Mouse (Mus musculus): ENCODE measurements at regions not wholly inside any gene's neighbourhood (a gene's known extent, or its start where the extent isn't known, plus 50 kb on each side); places are given as distances from the start of the nearest gene placed in this dataset.

GRCm38 (mm10) chr13:60270526-60270925 is 93.4 kb upstream of the Gas1 start:
- peaks cover 11% of the 10 kb centered on the region for H3K9me3 ChIP-seq
- WGBS: 84% methylated on average over 5 of the region's 5 CpGs
- no peak overlapping the region for H3K9ac ChIP-seq
- no peak overlapping the region for H3K4me2 ChIP-seq (replicated peaks)
- H3K4me3 ChIP-seq: no peak overlapping the region
- no peaks in the 10 kb centered on the region for H3K36me3 ChIP-seq
- no peaks in the 10 kb centered on the region for H3K27me3 ChIP-seq
- peaks cover 61% of the 10 kb centered on the region for H3K4me1 ChIP-seq
- ATAC-seq (ENCODE audit: low FRiP score, low read depth): no peak
- H3K27ac ChIP-seq: peak overlapping the region; percentile 22; the same call in 1 of the 2 replicates

GRCm38 (mm10) chr13:60273331-60273730 is 96.2 kb upstream of the Gas1 start:
- H3K27ac ChIP-seq: peak overlapping the region; percentile 1; the same call in 1 of the 2 replicates
- no peak overlapping the region for H3K9ac ChIP-seq
- 0 out of 2 replicates have a peak, but pooled peaks have one; percentile 38 for ATAC-seq (ENCODE audit: low FRiP score, low read depth)

GRCm38 (mm10) chr13:60282543-60283251 is 105.5 kb upstream of the Gas1 start:
- peak; percentile 94 for ATAC-seq (ENCODE audit: low FRiP score, low read depth)
- WGBS: 30% methylated on average over 7 of the region's 7 CpGs
- no peaks in the 10 kb centered on the region for H3K36me3 ChIP-seq
- peaks cover 38% of the 10 kb centered on the region for H3K4me1 ChIP-seq
- no peak overlapping the region for H3K9ac ChIP-seq
- H3K27me3 ChIP-seq: no peaks in the 10 kb centered on the region
- H3K4me2 ChIP-seq (replicated peaks): no peak overlapping the region
- peak overlapping the region; percentile 88 for H3K27ac ChIP-seq
- H3K4me3 ChIP-seq: no peak overlapping the region
- H3K9me3 ChIP-seq: no peaks in the 10 kb centered on the region

More at GRCm38 (mm10) chr13:60273331-60273730, 96.2 kb upstream of the Gas1 start:
- no peaks in the 10 kb centered on the region for H3K27me3 ChIP-seq
- H3K4me2 ChIP-seq (replicated peaks): no peak overlapping the region
- no peaks in the 10 kb centered on the region for H3K36me3 ChIP-seq
- no peak overlapping the region for H3K4me3 ChIP-seq
- 75% methylated on average over 7 of the region's 7 CpGs for WGBS
- peaks cover 33% of the 10 kb centered on the region for H3K4me1 ChIP-seq
- H3K9me3 ChIP-seq: peaks cover 11% of the 10 kb centered on the region

- no peak overlapping the region for H3K27ac ChIP-seq
- H3K4me3 ChIP-seq: no peak overlapping the region
- no peak overlapping the region for H3K9ac ChIP-seq
- H3K4me2 ChIP-seq (replicated peaks): no peak overlapping the region
- H3K4me1 ChIP-seq: peaks cover 41% of the 10 kb centered on the region
- 65% methylated on average over 11 of the region's 11 CpGs for WGBS
- H3K9me3 ChIP-seq: no peaks in the 10 kb centered on the region
- H3K27me3 ChIP-seq: no peaks in the 10 kb centered on the region
- ATAC-seq (ENCODE audit: low FRiP score, low read depth): no peak
- no peaks in the 10 kb centered on the region for H3K36me3 ChIP-seq
These were observed 109.5 kb upstream of the Gas1 start for GRCm38 (mm10) chr13:60286525-60287224.

GRCm38 (mm10) chr13:60289650-60290049 is 112.5 kb upstream of the Gas1 start:
- Histone ChIP-seq H3K4me1 (peaks cover 15% of the 10 kb centered on the region), H3K36me3 (no peaks in the 10 kb centered on the region), H3K9me3 (no peaks in the 10 kb centered on the region), H3K4me2 (replicated peaks) (no peak overlapping the region), H3K9ac (no peak overlapping the region), H3K27ac (no peak overlapping the region), H3K4me3 (no peak overlapping the region), H3K27me3 (no peaks in the 10 kb centered on the region)
- ATAC-seq (ENCODE audit: low FRiP score, low read depth): no peak
- 62% methylated on average over 3 of the region's 3 CpGs for WGBS

GRCm38 (mm10) chr13:60290820-60291219 is 113.7 kb upstream of the Gas1 start:
- H3K9ac ChIP-seq: no peak overlapping the region
- peaks cover 15% of the 10 kb centered on the region for H3K4me1 ChIP-seq
- WGBS: 87% methylated on average over 4 of the region's 4 CpGs
- no peak overlapping the region for H3K4me2 ChIP-seq (replicated peaks)
- H3K4me3 ChIP-seq: no peak overlapping the region
- no peak overlapping the region for H3K27ac ChIP-seq
- no peaks in the 10 kb centered on the region for H3K27me3 ChIP-seq
- no peak for ATAC-seq (ENCODE audit: low FRiP score, low read depth)
- H3K9me3 ChIP-seq: no peaks in the 10 kb centered on the region
- H3K36me3 ChIP-seq: no peaks in the 10 kb centered on the region

GRCm38 (mm10) chr13:60291344-60291743 is 114.2 kb upstream of the Gas1 start:
- Histone ChIP-seq H3K27ac (no peak overlapping the region), H3K9me3 (no peaks in the 10 kb centered on the region), H3K4me1 (peaks cover 20% of the 10 kb centered on the region), H3K36me3 (no peaks in the 10 kb centered on the region), H3K4me2 (replicated peaks) (no peak overlapping the region), H3K9ac (no peak overlapping the region), H3K4me3 (no peak overlapping the region), H3K27me3 (no peaks in the 10 kb centered on the region)
- no peak for ATAC-seq (ENCODE audit: low FRiP score, low read depth)
- WGBS: 83% methylated on average over 3 of the region's 3 CpGs

- Histone ChIP-seq H3K36me3 (no peaks in the 10 kb centered on the region), H3K4me3 (no peak overlapping the region), H3K9ac (0 out of 2 replicates have a peak overlapping the region, but pooled peaks have one; percentile 4), H3K9me3 (no peaks in the 10 kb centered on the region), H3K4me1 (peaks cover 50% of the 10 kb centered on the region), H3K27me3 (no peaks in the 10 kb centered on the region), H3K4me2 (replicated peaks) (no peak overlapping the region; the same call in 1 of the 2 replicates), H3K27ac (peak overlapping the region; percentile 22; the same call in 1 of the 2 replicates)
- WGBS: 31% methylated on average over 13 of the region's 13 CpGs
- ATAC-seq (ENCODE audit: low FRiP score, low read depth): 0 out of 2 replicates have a peak, but pooled peaks have one; percentile 57
These were observed 119.2 kb upstream of the Gas1 start for GRCm38 (mm10) chr13:60296201-60296895.

- Histone ChIP-seq H3K4me2 (replicated peaks) (no peak overlapping the region; the same call in 1 of the 2 replicates), H3K36me3 (no peaks in the 10 kb centered on the region), H3K9me3 (no peaks in the 10 kb centered on the region), H3K27ac (no peak overlapping the region), H3K27me3 (no peaks in the 10 kb centered on the region), H3K4me1 (peaks cover 56% of the 10 kb centered on the region), H3K4me3 (no peak overlapping the region), H3K9ac (no peak overlapping the region)
- WGBS: 80% methylated on average over 6 of the region's 6 CpGs
- ATAC-seq (ENCODE audit: low FRiP score, low read depth): no peak
These were observed 119.7 kb upstream of the Gas1 start for GRCm38 (mm10) chr13:60296896-60297275.

- no peaks in the 10 kb centered on the region for H3K9me3 ChIP-seq
- no peak overlapping the region for H3K4me3 ChIP-seq
- no peaks in the 10 kb centered on the region for H3K36me3 ChIP-seq
- peaks cover 60% of the 10 kb centered on the region for H3K4me1 ChIP-seq
- H3K4me2 ChIP-seq (replicated peaks): no peak overlapping the region
- H3K27ac ChIP-seq: peak overlapping the region; percentile 71; the same call in 1 of the 2 replicates
- no peaks in the 10 kb centered on the region for H3K27me3 ChIP-seq
- 70% methylated on average over 2 of the region's 2 CpGs for WGBS
- no peak for ATAC-seq (ENCODE audit: low FRiP score, low read depth)
- no peak overlapping the region for H3K9ac ChIP-seq
These were observed 121.4 kb upstream of the Gas1 start for GRCm38 (mm10) chr13:60298575-60298974.

GRCm38 (mm10) chr13:60299076-60299475 is 121.9 kb upstream of the Gas1 start:
- no peak for ATAC-seq (ENCODE audit: low FRiP score, low read depth)
- Histone ChIP-seq H3K4me2 (replicated peaks) (no peak overlapping the region), H3K27ac (peak overlapping the region; percentile 71; the same call in 1 of the 2 replicates), H3K27me3 (no peaks in the 10 kb centered on the region), H3K4me3 (no peak overlapping the region), H3K36me3 (no peaks in the 10 kb centered on the region), H3K4me1 (peaks cover 60% of the 10 kb centered on the region), H3K9ac (no peak overlapping the region), H3K9me3 (no peaks in the 10 kb centered on the region)
- 34% methylated on average over 5 of the region's 5 CpGs for WGBS

- Histone ChIP-seq H3K4me3 (no peak overlapping the region), H3K27me3 (no peaks in the 10 kb centered on the region), H3K27ac (no peak overlapping the region), H3K36me3 (no peaks in the 10 kb centered on the region), H3K9me3 (no peaks in the 10 kb centered on the region), H3K4me1 (peaks cover 55% of the 10 kb centered on the region), H3K9ac (no peak overlapping the region), H3K4me2 (replicated peaks) (no peak overlapping the region)
- ATAC-seq (ENCODE audit: low FRiP score, low read depth): no peak
- WGBS: 84% methylated on average over 9 of the region's 9 CpGs
These were observed 126.4 kb upstream of the Gas1 start for GRCm38 (mm10) chr13:60303561-60303960.

Data from limb, embryonic 13.5 days (tissue).